Mouse (Mus musculus): ENCODE results near the gene Crybb1. TPM values are rescaled to one million over a fixed set of nuclear protein-coding genes. Genes with fewer than 3 reads are reported as not detected.

Gene Crybb1
- polyA plus RNA-seq, 1 experiment from 2014 or later = 2.5 TPM

DNA sequence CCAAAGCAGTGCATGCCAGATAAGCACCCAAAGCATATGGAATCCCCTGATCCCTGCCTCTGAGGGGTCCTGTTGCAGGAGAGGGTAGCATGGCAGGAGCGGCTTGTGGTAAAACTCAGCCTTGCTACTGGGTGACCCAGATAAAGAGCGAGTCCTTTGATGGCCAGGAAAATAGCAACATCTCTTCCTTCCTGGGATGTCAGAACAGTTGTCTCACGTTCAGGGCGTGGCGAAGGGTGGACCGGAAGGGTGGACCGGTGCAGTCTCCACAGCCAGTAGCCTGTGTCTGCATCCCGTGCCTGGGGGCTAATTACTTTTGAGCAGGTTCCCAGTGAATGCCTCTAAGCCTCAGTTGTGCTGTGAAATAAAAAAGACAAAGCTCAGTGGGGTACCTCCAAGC, 2.4 kb upstream of the Crybb1 start:
- 6% methylated on average over 8 of the region's 8 CpGs for WGBS
- H3K9me3 ChIP-seq (replicated peaks; ENCODE audit: control insufficient read depth, low read length) = no peaks in the 10 kb centered on the region
- 0 out of 2 replicates have a peak, but pooled peaks cover 4% of the 10 kb centered on the region for H3K4me1 ChIP-seq (ENCODE audit: control insufficient read depth, insufficient read depth, low read length)
- H3K9ac ChIP-seq (ENCODE audit: low read length) = no peak overlapping the region
- no peaks in the 10 kb centered on the region for H3K27me3 ChIP-seq (replicated peaks; ENCODE audit: control insufficient read depth, insufficient read depth, low read length)
- DNase-seq (ENCODE audit: low spot score) = no peak
- no peak overlapping the region for H3K27ac ChIP-seq (ENCODE audit: low read depth, low read length)
- no peak for ATAC-seq
- no peaks in the 10 kb centered on the region for H3K36me3 ChIP-seq (ENCODE audit: control insufficient read depth, insufficient read depth, low read length)
- H3K4me2 ChIP-seq (ENCODE audit: low read length) = no peak overlapping the region
- H3K4me3 ChIP-seq (ENCODE audit: low read depth, low read length) = no peak overlapping the region

DNA sequence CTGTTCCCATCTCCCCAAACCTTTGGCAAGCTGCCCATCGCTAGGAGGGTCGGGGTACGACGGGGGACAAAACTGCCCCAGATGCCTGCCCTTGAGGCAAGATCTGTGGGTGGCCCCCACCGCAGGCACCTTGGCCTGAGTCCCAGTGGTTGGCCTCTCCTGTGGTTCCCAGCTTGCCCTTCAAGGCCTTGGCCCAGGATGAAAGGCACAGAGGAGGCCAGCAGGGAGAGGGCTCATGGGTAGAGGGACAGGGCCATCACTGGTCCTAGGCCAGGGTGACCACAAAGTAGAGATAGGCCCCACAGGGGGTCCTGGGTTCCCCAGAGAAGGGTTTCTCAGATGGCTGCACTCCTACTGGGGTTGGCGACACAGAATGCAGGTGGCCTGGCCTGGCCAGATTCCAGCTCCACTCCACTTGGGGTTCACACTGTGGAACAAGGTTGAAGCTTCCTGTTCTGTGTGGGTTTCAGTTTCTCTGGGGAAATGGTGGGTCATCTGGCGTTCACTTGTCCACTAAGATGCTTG, 1.3 kb upstream of the Crybb1 start:
- Histone ChIP-seq H3K27ac (ENCODE audit: low read depth, low read length) (no peak overlapping the region; the same call in 1 of the 2 replicates), H3K27me3 (replicated peaks; ENCODE audit: control insufficient read depth, insufficient read depth, low read length) (no peaks in the 10 kb centered on the region), H3K4me1 (ENCODE audit: control insufficient read depth, insufficient read depth, low read length) (0 out of 2 replicates have a peak, but pooled peaks cover 4% of the 10 kb centered on the region), H3K9me3 (replicated peaks; ENCODE audit: control insufficient read depth, low read length) (no peaks in the 10 kb centered on the region), H3K4me3 (ENCODE audit: low read depth, low read length) (no peak overlapping the region), H3K9ac (ENCODE audit: low read length) (no peak overlapping the region), H3K36me3 (ENCODE audit: control insufficient read depth, insufficient read depth, low read length) (no peaks in the 10 kb centered on the region), H3K4me2 (ENCODE audit: low read length) (no peak overlapping the region)
- WGBS = 39% methylated on average over 7 of the region's 7 CpGs
- DNase-seq (ENCODE audit: low spot score) (peak; percentile 52), ATAC-seq (peak; percentile 40; the same call in 1 of the 2 replicates)

DNA sequence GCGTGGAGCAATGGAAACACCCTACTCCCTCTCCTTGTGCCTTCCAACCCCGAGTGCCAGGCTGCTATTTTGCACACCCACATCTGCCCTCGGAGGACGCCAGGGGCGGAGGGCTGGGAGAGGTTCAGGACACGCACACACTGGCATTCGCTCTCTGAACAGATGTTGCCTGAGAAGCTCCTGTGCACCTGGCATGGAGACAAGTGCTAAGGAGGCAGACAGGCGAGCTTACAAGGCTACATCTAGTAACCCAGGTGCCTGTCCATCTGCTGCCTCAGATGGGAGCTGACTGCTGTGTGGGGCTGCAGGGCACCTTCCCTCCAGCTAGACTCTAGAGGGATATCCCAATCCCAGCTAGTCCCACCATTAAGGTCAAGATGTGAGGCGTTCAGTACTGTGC, 842 bp downstream of the Crybb1 start:
- Histone ChIP-seq H3K4me1 (ENCODE audit: control insufficient read depth, insufficient read depth, low read length) (0 out of 2 replicates have a peak, but pooled peaks cover 4% of the 10 kb centered on the region), H3K4me2 (ENCODE audit: low read length) (no peak overlapping the region), H3K9ac (ENCODE audit: low read length) (no peak overlapping the region), H3K27ac (ENCODE audit: low read depth, low read length) (no peak overlapping the region), H3K36me3 (ENCODE audit: control insufficient read depth, insufficient read depth, low read length) (no peaks in the 10 kb centered on the region), H3K27me3 (replicated peaks; ENCODE audit: control insufficient read depth, insufficient read depth, low read length) (no peaks in the 10 kb centered on the region), H3K4me3 (ENCODE audit: low read depth, low read length) (no peak overlapping the region), H3K9me3 (replicated peaks; ENCODE audit: control insufficient read depth, low read length) (no peaks in the 10 kb centered on the region)
- ATAC-seq = no peak
- DNase-seq (ENCODE audit: low spot score) = no peak
- WGBS = 71% methylated on average over 9 of the region's 9 CpGs

DNA sequence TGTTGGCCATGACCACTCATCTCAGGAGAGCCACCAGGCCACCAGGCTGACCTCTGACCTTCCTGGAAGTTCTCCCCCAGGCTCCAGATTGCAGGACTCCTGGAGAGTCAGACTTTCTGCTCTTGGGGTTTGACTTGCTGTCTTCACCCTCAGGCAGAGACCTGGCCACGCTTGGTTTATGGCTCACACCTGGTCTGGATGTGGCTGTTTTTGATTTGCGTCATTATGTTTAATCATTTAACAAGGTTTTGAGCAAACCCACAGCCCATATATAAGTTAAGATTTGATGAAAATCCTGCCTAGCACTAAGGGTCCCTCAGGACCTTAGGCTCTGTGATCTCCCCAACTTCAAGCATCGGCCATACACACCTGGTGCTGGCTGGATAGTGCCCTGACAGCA, 2.3 kb downstream of the Crybb1 start:
- no peak overlapping the region for H3K27ac ChIP-seq (ENCODE audit: low read depth, low read length)
- no peaks in the 10 kb centered on the region for H3K36me3 ChIP-seq (ENCODE audit: control insufficient read depth, insufficient read depth, low read length)
- DNase-seq (ENCODE audit: low spot score) = no peak
- H3K9me3 ChIP-seq (replicated peaks; ENCODE audit: control insufficient read depth, low read length) = no peaks in the 10 kb centered on the region
- no peak overlapping the region for H3K4me2 ChIP-seq (ENCODE audit: low read length)
- no peaks in the 10 kb centered on the region for H3K27me3 ChIP-seq (replicated peaks; ENCODE audit: control insufficient read depth, insufficient read depth, low read length)
- 0 out of 2 replicates have a peak, but pooled peaks cover 4% of the 10 kb centered on the region for H3K4me1 ChIP-seq (ENCODE audit: control insufficient read depth, insufficient read depth, low read length)
- WGBS = 82% methylated on average over 3 of the region's 3 CpGs
- no peak overlapping the region for H3K4me3 ChIP-seq (ENCODE audit: low read depth, low read length)
- no peak overlapping the region for H3K9ac ChIP-seq (ENCODE audit: low read length)
- no peak for ATAC-seq

DNA sequence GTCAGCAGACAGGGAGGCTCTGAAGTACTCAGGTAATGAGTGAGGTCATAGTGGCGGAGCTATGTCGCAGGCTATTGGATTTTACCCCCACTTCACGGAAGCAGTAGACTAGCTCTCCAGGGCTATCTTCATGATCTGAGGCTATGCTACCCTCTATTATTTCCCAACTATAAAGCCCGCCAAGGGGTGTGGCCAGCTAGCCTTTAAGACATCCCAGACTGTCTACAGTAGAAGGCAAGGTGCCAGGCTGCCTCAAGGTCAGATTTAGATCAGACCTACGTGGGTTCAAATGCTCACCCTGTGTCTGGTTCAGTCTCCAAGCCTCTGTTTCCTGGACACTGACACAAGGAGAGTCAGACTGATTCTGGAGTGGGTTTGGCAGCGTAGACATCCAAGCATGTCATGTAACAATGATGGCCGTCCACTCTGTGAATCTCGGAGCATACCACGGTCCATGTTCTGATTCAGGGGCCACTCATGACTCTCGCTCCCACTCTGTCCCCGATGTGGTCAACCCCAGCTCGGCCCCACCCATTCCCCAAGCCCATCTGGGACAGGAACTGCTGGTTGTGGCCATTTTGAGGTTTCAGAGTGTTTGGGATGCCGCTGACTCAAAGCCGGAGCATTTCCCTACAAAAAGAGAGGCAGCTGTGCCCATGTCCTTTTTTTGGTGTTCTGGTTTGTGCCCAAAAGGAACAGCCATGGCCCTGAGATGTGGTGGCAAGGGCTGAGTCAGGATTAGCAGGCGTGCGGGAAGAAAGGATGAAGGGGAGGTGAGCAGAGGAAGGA, 4.4 kb downstream of the Crybb1 start:
- Histone ChIP-seq H3K36me3 (ENCODE audit: control insufficient read depth, insufficient read depth, low read length) (no peaks in the 10 kb centered on the region), H3K27ac (ENCODE audit: low read depth, low read length) (no peak overlapping the region), H3K9me3 (replicated peaks; ENCODE audit: control insufficient read depth, low read length) (no peaks in the 10 kb centered on the region), H3K4me3 (ENCODE audit: low read depth, low read length) (no peak overlapping the region), H3K4me1 (ENCODE audit: control insufficient read depth, insufficient read depth, low read length) (no peaks in the 10 kb centered on the region), H3K27me3 (replicated peaks; ENCODE audit: control insufficient read depth, insufficient read depth, low read length) (no peaks in the 10 kb centered on the region), H3K9ac (ENCODE audit: low read length) (no peak overlapping the region), H3K4me2 (ENCODE audit: low read length) (no peak overlapping the region)
- no peak for DNase-seq (ENCODE audit: low spot score)
- WGBS = 89% methylated on average over 16 of the region's 16 CpGs
- ATAC-seq = no peak

DNA sequence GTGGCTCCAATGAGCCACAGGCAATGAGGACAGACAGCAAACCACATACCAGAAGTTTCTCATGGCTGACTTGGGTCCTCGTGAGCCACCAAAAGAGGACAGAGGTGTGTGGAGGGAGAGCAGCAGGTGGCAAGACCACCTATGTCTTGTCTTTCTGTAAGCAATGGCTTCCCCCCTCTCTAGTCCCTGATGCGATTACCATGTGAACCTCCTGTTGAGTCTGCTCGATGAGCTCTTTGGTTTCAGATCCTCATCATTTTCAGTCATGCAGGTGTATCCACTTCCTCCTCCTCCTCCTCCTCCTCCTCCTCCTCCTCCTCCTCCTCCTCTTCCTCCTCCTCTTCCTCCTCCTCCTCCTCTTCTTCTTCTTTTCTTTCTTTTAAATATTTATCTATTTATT, 5.2 kb downstream of the Crybb1 start:
- Histone ChIP-seq H3K36me3 (ENCODE audit: control insufficient read depth, insufficient read depth, low read length) (no peaks in the 10 kb centered on the region), H3K27me3 (replicated peaks; ENCODE audit: control insufficient read depth, insufficient read depth, low read length) (no peaks in the 10 kb centered on the region), H3K4me3 (ENCODE audit: low read depth, low read length) (no peak overlapping the region), H3K9me3 (replicated peaks; ENCODE audit: control insufficient read depth, low read length) (no peaks in the 10 kb centered on the region), H3K4me2 (ENCODE audit: low read length) (no peak overlapping the region), H3K9ac (ENCODE audit: low read length) (no peak overlapping the region), H3K4me1 (ENCODE audit: control insufficient read depth, insufficient read depth, low read length) (no peaks in the 10 kb centered on the region), H3K27ac (ENCODE audit: low read depth, low read length) (no peak overlapping the region)
- ATAC-seq = no peak
- 80% methylated on average over 3 of the region's 3 CpGs for WGBS
- DNase-seq (ENCODE audit: low spot score) = no peak

DNA sequence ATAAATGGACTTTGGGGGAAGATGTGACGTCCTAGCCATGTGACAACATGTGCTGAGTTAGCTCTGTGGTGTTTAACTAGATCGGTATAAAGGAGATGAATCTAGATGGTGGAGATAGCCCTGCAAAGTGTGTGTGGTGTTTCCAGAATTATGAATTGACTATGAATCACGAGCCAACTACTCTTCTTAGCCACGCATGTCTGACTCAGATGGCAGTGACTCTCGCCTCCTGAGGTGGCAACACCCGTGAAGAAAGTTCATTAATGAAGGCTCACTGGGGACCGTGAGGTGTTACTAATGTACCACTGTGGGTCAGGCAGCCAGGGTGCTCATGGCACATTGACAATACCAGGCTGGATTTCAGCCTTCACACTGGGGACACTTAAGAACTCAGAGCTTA, 8.5 kb downstream of the Crybb1 start:
- Histone ChIP-seq H3K4me2 (ENCODE audit: low read length) (no peak overlapping the region), H3K9me3 (replicated peaks; ENCODE audit: control insufficient read depth, low read length) (no peaks in the 10 kb centered on the region), H3K27me3 (replicated peaks; ENCODE audit: control insufficient read depth, insufficient read depth, low read length) (no peaks in the 10 kb centered on the region), H3K27ac (ENCODE audit: low read depth, low read length) (no peak overlapping the region), H3K4me3 (ENCODE audit: low read depth, low read length) (no peak overlapping the region), H3K4me1 (ENCODE audit: control insufficient read depth, insufficient read depth, low read length) (no peaks in the 10 kb centered on the region), H3K9ac (ENCODE audit: low read length) (no peak overlapping the region), H3K36me3 (ENCODE audit: control insufficient read depth, insufficient read depth, low read length) (no peaks in the 10 kb centered on the region)
- WGBS = 85% methylated on average over 7 of the region's 7 CpGs
- ATAC-seq (no peak), DNase-seq (ENCODE audit: low spot score) (no peak)

DNA sequence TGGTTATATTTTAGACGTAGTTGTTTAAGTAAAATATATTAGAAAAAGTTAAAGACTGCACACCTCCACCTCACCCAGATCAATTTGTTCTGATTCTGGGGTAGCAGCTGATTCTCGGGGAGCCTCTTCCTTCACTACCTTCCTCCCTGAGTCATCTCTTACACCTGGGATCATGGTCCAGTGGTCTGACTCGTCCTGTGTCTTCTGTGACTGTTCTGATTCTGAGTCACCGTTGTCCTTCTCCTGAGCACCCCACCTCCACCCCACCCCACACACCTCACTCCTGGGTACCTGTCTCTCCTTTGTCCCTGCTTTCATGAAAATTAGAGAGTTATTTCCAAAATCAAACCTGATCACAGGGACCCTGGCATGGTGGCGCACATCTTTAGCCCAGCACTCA, 9.5 kb downstream of the Crybb1 start:
- ATAC-seq (no peak), DNase-seq (ENCODE audit: low spot score) (no peak)
- no peaks in the 10 kb centered on the region for H3K27me3 ChIP-seq (replicated peaks; ENCODE audit: control insufficient read depth, insufficient read depth, low read length)
- H3K4me1 ChIP-seq (ENCODE audit: control insufficient read depth, insufficient read depth, low read length) = no peaks in the 10 kb centered on the region
- H3K4me2 ChIP-seq (ENCODE audit: low read length) = no peak overlapping the region
- no peak overlapping the region for H3K27ac ChIP-seq (ENCODE audit: low read depth, low read length)
- 91% methylated on average over 5 of the region's 5 CpGs for WGBS
- H3K36me3 ChIP-seq (ENCODE audit: control insufficient read depth, insufficient read depth, low read length) = no peaks in the 10 kb centered on the region
- no peak overlapping the region for H3K4me3 ChIP-seq (ENCODE audit: low read depth, low read length)
- no peak overlapping the region for H3K9ac ChIP-seq (ENCODE audit: low read length)
- no peaks in the 10 kb centered on the region for H3K9me3 ChIP-seq (replicated peaks; ENCODE audit: control insufficient read depth, low read length)

DNA sequence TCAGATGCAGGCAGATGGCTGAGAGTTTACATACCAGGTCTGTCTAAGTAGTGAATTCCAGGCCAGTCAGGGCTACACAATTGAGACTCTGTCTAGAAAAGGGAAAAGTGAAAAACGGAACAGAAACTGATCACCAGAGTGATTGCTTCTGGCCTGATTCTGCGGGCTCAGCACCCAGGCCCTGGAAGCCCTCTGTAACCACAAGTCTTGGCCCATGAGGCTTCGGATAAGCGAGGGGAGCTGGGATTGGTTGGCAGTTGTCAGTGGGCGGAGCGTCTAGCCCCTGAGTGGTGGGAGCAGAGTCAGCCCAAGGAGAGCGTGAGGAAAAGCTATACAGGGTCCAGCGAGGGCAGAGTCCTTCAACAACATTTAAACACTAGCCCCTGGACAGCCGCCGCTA, 9.9 kb downstream of the Crybb1 start:
- H3K27me3 ChIP-seq (replicated peaks; ENCODE audit: control insufficient read depth, insufficient read depth, low read length) = no peaks in the 10 kb centered on the region
- H3K4me1 ChIP-seq (ENCODE audit: control insufficient read depth, insufficient read depth, low read length) = no peaks in the 10 kb centered on the region
- H3K4me3 ChIP-seq (ENCODE audit: low read depth, low read length) = no peak overlapping the region
- no peak overlapping the region for H3K27ac ChIP-seq (ENCODE audit: low read depth, low read length)
- no peaks in the 10 kb centered on the region for H3K36me3 ChIP-seq (ENCODE audit: control insufficient read depth, insufficient read depth, low read length)
- no peaks in the 10 kb centered on the region for H3K9me3 ChIP-seq (replicated peaks; ENCODE audit: control insufficient read depth, low read length)
- no peak overlapping the region for H3K9ac ChIP-seq (ENCODE audit: low read length)
- 0 out of 2 replicates have a peak, but pooled peaks have one; percentile 42 for ATAC-seq
- H3K4me2 ChIP-seq (ENCODE audit: low read length) = 0 out of 2 replicates have a peak overlapping the region, but pooled peaks have one; percentile 8
- 8% methylated on average over 10 of the region's 10 CpGs for WGBS
- DNase-seq (ENCODE audit: low spot score) = peak; percentile 29

Measured in forebrain, embryonic 14.5 days (tissue).